Mouse (Mus musculus) kidney, postnatal 14 days (tissue): ENCODE data around the gene Smad6.

Experiments
- DNase-seq: peaks from one replicate; pipeline ENCODE4 v3.0.0; 2022; ENCODE audit warnings: mixed read lengths

The Smad6 gene

DNA sequence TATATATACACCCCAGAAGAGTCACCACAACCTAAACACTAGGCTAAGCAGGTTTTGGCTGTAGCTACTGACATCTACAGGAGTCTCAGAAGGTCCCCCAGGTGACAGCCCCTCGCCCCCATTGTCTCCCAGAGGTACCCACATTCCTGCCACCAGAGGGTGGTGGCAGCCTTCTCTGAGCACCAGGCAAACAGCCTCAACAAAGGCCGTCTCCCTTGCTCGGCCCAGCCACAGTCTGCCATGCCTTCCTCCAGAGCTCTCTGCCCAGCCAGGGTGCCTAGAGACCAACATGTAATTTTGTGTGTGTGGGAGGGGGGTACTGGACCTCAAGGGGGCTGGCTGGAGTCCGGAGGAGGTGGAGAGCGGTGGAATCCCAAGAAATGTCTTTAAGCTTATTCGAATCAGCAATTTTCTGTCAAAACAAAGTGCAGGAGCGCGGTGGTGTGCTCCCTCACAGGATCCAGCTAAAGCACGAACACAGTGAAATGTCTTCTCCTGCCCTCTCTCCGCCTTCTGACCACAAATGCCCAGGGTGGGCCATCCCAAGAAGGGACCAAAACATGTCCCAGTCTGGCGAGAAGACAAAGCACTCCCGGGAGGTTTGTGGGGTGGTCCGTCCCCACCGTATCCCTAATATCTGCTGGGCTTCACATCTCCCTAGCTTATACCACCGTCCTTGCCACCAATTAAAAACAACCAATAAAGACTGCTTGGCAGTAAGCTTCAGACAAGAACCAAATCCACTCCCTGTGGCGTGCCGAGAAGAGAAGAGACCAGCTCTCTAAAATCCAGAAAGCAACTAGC lies 62.5 kb downstream of the Smad6 start:
- peak; percentile 85 for DNase-seq

DNA sequence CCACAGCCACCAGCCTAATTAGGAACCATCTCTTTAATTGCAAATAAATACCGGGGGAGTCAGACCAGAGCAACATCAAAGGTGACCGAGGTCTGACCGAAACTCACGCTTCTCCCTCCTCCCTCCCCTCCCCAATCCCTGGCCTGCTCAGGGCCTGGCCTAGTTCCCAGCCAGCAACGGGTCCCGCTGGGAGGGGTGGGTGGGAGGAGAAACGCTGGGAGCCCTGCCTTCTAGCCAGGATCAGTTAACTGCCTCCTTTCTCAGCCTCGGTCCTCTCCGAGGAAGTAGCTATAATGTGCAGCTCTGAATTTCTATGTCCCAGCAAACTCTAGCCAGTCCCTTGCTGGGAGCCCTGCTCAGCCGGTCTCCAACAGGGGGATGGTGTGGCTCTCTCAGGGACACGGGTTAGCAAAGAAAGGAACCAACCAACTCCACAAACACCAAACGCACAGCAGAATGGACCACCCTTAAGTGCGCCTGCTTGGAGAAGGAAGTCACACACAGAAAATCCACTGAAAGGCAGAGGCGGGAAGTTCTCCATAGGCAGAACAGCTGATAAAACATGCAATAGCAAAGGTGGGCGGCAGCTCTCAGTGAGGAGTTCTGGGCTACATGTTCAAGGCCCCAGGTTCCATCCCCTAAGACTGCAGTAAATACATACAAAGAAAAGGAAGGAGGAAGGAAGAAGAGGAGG lies 63.4 kb downstream of the Smad6 start:
- peak; percentile 87 for DNase-seq

DNA sequence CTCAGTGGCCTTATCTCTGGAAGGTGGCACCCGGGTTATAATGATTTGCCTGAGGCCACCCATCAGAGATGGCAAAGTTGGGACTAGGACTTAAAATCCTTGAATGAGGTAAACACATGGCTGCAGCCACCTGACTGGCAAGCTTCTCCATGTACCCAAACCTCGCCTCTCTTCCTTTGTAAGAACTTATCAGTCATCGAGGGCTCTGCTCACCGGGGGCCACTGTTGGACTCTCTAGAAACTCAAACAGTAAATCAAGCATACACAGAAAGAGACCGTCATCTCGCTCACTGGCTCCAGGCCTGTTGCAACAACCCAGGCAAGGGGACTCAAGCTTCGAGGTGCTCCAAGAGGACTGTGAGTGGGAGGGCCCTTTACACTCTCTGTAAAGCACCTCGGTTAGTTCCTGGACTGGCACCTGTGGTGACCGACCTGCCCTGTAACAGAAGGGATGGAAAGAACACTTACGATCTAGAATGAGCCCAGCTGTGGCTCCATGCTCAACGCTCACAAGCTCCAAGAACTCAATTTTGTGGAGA lies 64.1 kb downstream of the Smad6 start:
- no peak for DNase-seq

DNA sequence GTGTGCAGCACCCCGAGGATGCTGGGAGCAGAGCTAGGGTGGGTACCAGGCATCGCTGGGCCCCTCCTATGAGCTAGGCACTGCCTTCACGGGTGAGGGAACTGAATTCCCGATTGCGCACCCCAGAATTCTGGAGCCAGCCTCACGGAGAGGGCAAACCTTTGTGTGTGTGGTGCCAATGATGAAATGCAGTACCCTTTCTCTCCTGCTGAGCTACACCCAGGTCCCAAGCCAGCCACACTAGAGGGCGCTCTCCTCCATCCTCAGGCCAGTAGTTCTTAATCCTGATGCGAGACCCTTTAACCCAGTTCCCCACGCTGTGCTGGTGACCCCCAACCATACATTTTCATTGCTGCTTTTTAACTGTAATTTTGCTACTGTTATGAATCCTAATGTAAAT lies 65.8 kb downstream of the Smad6 start:
- DNase-seq: peak; percentile 81

DNA sequence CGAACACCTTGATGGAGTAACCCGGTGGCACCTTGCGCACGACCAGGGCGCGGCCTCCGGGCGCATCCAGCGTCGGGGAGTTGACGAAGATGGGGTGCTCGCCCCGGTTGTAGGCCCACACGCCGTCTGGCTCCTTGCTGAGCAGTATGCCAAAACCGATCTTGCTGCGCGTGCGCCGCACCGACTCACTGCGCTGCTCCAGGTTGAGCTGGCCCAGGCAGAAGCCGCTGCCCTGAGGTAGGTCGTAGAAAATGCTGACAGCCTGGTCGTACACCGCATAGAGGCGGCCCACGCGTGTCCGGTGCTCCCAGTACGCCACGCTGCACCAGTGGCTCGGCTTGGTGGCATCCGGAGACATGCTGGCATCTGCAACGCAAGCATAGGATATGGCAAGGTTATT lies 68.2 kb downstream of the Smad6 start:
- no peak for DNase-seq

DNA sequence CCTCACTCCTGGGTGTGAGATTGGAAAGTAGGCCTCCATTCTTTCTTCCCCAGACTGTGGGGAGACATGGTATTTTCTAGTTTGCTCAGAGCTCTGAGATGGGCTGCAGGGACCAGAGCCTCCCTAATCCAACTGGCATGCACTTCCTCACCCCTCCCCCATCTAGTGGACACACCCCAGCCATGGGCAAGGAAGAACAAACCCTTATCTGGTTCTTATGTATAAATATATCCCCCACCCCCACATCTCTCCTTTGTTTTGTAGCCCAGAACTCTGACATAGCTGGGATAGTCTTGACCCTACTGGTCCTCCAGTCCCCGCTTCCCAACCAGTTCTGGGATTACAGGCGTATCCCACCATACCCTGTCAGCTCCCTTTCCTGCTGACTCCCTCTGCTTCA lies 69.3 kb downstream of the Smad6 start:
- no peak for DNase-seq

DNA sequence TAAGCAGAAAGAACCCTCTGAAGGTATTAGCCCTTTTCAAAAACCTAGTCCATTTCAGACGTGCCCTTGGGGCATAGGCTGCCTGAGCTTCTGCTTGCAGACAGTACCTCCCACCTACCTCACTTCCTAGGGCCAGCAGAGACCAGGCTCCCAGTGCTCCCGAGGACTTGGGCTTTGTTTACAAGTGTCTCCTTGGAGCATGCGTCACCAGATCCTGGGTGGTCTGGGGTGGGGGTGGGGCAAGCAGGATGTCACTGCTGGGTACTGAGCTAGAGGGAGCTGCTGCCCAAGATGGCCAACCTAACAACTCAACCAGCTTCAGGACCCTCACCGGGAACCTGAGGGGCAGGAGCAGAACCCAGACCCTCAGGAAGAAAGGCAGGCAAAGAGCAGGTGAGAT lies 71.5 kb downstream of the Smad6 start:
- no peak for DNase-seq

DNA sequence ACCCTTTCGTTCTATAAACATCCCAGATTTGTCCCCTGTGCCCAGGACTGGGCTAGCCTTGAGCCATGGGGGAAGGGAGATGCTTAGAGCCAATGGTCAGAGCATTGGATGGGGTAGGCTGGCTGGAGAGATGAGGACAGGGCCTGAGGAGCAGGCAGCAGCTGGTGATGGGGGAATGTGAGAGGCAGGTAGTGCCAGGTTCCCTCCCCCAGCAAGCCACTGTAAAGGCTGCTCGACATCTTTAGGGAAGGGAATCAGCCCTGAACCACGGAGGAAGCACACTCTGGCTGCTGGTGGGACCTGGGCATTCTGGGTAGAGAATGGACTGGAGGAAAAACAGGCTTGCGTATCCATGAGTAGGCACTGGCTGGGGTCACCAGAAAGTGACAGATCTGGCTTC lies 72.5 kb downstream of the Smad6 start:
- DNase-seq: no peak

DNA sequence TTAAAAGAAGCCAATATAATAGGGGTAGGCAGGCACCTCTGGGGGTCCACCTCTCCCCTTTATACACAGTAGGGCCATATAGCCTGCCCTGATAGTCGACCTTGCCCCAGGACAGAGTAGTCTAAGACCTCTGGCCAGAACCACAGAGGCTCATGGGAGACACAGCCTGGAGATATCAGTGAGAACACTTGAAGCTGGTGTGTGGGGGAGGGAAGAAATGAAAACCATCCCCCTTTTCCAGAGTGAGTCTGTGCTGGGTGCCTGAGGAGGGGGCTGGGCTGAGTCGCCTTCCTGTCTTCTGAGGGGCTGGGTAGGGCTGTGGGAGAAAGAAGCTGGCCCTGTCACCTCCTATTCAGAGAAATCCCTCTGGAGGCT lies 79.3 kb downstream of the Smad6 start:
- DNase-seq: no peak

DNA sequence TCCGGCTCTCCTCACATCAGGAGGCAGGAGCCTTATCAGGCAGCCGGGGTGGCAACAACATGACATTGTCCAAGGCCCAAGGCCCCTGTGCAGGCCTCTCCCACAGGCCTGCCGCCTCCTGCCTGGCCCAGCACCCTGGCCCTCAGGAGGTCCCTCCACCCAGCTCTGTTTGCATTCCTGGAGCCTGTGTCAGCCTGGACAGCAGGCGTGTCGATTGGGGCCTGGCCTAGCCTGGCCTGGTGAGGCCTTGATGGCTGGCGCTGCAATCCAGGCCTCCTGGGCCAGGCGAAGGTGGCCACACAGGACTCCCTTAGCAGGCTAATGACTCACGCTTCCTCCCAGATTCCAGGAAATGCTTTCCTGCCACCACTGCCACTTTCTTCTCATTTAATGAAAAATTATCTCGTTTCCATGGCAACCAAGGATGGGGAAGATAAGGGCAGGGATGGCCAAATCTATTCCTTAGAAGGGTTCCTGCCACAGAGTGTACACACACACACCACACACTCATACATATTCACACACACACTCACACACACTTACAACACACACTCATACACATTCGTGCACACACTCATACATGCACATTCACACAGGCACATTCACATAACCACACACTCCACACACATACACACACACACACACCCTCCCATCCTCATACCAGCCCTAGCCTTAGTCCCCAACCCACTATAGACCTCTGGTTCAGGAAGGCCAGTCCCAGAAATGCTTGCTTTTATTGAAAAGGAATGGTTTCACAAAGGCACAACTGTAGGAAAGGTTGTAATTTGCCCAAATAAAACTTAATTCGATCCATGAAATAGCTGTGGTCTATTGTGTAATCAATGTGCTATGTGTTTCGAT lies 79.9 kb downstream of the Smad6 start:
- no peak for DNase-seq

DNA sequence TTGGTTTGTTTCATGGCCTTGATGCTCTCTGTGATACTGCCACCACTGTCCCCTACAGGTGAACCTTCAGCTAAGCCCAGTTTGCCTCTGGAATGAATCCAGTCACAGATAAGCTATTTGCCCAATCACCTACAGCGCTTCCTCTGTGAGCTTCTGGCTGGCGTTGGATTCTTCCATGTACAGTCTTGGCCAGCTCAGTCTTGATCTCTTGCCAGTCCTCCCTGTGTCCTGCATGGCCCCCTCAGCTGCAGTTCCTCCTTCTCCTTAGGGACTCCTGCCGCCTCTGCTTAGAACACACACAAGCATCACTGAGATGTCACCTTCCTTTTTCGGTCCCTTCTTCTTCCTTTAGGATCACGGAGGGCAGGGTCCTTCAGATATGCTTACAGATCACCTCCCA lies 85.6 kb downstream of the Smad6 start:
- no peak for DNase-seq

DNA sequence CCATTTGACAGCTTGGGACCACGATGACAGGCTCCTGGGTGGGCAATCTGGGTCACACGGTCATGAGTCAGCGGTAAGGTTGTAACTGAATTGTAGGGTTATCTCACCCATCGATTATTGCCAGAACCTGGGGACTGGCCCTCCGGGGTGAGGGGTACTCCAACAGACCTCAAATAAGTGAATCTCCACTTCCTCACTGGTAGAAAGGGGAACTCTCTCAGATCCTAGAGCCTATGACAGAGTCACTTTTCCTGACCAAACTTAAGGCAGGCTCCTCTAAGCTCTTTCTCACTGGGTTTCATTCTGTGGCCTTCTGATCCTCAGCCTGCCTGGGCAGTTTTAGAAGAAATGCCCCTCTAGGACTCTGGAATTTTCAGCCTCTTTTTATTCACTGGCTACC lies 88.8 kb downstream of the Smad6 start:
- DNase-seq: no peak

DNA sequence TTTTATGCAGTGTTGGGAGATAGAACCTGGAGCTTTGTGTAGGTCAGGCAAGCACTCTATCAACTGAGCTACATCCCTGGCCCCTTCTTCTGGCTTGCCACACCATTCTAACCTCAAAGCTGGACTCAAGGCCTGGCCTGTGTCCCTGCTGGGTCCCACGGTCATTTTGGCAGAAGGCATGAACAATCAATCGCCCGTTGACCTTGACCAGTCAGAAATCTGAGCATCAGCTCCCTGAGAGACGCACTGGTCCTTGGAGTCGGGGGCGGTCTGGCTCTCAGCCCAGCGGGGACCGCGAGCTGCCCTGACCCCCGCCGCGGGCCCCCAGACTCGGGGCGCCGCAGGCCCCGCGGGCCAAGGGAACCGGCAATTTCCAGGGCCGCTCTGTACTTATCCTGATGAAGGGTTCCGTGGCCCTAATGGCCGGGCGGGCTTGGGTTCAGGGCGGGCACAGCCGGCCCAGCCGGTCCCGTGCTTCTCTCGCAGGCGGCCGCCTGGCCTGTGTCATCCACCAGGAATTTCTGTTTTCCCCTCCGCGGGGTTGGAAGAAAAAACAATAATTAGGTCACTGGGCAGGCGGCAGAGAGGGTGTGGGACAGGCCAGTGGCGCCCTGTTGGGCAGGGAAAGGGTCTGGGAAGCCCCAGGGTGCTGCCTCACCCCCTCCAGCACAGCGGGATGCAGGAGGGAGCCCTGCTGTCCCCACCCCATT lies 94.4 kb downstream of the Smad6 start:
- peak; percentile 73 for DNase-seq

DNA sequence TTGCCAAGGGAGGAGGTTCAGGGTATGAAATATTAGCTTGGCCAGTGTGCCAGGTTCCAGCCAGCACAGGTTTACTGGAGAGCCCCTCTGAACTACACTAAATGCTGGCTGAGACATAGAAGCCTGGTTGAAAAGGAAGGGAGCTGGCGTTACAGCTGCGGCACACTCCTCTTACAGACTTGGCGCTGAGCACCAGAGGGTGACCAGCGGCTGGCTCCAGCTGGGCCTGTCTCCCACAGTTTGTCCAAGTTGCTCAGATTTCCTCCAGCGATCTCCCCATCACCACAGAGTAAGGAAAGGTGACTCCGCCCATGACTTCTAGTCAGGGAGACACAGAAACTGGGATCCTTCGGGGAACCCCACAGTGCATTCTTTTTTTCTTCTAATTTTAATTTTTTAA lies 95.5 kb downstream of the Smad6 start:
- peak; percentile 45 for DNase-seq

DNA sequence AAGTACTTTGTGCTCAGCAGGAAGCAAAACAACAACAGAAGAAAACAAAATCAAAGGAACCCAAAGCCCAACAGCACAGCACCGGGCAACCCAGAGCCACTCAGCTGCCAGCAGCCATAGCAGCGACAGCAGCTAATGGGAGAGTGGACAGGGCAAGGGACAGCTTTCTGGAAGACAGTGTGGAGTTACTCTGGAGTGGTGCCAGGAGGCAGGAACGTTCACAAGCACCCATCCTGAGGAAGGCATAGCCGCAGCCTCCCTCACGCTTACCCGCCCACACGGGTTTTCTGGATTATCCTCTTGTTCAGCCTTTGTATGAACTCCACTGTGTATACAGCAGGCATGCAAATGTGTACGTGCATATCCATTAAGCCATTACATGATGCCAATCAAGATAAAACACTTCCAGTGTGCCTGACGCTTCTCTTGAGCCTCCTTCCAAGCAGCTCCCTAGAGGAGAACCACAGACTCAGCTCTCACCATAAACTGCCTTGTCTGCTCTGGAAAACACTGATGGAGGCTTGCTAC lies 98.6 kb downstream of the Smad6 start:
- DNase-seq: peak; percentile 27

DNA sequence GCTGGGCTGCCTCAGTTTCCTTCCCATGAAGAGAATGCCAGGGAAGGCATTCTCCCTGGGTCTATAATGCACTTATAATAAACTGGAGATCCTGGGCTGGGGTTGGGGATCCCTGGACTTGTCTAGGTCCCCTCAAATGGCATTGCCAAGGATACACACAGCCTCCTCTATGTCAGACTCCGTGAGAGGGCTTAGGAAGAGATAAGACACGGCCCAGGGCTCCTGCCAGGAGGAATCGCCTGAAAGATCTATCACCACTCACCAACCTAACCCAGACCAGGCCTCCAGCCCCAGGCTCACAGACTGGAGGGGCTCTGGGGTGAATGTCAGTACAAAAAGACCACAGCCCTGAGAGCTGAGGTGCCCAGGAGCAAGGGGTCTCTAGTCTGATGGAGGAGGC lies 102.2 kb downstream of the Smad6 start:
- no peak for DNase-seq

DNA sequence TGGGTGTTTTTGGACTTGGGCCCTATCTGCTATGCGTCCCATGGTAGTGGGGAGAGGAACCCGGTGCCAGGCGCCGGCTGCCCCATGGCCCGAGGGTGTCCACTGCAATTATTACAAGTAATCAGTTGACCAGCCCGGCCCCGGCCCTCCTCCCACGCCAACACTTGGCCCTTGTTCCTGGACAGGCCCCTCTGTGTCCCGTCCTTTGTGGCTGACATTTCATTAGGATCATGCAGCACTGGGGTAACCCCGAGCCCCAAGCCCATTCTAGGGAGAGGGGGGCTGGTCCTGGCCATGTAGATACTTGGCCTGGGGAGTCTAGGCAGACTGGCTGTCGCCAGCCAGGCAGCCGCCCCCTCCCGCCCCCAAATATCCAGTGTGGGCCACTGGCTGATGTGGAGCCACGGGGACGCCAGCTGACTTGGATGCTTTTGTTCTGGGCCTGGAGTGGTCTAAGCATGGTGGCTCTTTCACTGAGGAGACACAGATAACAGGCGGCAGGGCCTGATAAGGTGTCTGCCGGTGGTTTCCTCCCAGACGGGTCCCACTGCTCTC lies 102.8 kb downstream of the Smad6 start:
- DNase-seq: no peak

DNA sequence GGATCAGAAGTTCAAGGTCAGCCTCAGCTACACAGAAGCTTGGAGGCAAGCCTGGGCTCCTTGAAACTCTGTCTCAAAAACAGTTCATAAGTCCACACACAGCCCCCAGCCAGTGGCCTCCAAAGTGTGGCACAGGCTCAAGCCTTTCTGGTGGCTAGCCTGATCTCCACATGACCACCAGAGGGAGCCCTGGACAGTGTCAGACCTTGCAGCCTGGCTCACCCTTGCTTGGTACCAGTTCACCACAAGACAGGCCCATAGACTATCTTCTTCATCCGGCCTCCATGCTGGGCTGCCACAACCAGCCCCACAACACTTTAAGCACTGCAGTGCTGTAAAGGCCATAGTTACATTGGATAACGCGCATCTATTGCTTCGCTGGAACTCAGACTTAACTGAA lies 103.6 kb downstream of the Smad6 start:
- DNase-seq: peak; percentile 87

DNA sequence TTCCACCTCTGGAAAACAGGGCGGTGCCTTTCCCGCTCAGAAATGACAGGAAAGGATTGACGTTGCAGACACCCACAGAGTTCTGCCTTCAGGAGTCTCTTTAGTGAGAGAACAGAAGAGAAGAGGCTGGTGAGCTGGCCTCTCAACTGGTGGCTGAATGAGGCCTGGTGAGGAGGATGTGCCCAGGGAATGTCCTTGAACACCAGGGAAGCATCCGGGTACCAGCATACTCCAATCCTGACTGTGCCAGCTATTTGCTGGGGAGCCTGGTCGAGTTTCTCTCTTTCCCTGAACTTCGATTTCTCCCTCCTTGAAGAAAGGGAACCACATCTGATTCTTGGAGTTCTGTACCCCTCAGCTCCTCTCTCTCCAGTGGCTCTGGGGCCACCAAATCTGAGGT lies 105.4 kb downstream of the Smad6 start:
- DNase-seq: no peak

DNA sequence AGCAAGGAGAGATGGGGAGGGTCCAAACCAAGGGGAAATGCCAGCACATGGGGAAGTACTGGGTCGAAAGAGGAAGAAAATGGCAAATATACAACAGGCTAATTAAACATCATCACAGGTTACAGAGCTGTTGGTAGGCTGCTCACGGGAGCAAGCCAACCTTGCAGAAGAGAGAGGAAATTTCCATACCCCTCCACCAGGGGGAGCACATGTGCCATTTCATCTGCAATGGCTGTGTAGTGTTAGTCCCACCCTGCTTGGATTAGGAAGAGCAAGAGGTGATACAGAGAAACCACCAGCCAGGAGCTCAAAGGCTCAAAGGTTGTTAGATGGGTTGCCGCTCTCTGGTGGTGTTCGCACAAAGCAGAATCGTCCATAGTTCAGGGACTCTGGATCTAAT lies 105.9 kb downstream of the Smad6 start:
- DNase-seq: peak; percentile 63

DNA sequence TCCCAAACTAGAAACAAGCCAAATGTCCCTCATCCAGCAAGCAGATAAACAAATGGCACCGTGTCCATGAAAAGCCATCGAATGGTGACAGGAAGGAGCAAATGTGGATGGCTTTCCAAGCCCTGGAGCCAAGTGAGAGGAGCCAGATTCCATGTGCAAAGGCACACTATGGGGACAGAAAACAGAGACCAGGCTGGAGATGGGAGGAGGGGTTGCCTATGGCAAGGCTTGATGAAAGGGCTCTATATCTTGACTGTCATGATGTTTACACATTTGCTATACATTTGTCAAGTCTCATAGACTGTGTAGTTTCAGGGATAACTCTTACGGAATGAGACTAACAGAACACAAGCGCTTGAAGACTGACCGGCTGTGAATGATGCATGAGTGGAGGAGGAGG lies 106.9 kb downstream of the Smad6 start:
- no peak for DNase-seq

DNA sequence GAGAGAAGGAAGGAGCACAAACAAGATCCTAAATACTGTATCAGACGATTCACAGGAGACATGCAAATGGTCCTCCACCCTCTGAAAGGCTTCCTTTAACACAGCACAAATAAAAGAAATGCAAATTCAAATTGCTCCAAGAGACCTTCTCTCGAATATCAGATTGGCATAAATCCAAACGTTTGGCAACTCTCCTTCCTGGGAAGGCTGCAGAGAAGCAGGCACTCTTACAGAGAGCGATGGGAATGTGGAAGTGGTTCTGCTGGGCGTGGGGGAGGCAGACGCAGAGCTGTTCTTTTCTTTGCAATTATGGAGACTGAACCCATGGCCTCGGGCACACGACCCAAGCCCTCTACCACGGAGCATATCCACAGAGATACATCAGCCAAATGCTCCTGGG lies 109.8 kb downstream of the Smad6 start:
- DNase-seq: no peak
